Mouse (Mus musculus): ENCODE measurements around the gene Art3. TPM values are rescaled to one million over a fixed set of nuclear protein-coding genes. Genes with fewer than 3 reads are reported as not detected.

Art3 gene
- polyA plus RNA-seq, 1 experiment, result not detected

DNA sequence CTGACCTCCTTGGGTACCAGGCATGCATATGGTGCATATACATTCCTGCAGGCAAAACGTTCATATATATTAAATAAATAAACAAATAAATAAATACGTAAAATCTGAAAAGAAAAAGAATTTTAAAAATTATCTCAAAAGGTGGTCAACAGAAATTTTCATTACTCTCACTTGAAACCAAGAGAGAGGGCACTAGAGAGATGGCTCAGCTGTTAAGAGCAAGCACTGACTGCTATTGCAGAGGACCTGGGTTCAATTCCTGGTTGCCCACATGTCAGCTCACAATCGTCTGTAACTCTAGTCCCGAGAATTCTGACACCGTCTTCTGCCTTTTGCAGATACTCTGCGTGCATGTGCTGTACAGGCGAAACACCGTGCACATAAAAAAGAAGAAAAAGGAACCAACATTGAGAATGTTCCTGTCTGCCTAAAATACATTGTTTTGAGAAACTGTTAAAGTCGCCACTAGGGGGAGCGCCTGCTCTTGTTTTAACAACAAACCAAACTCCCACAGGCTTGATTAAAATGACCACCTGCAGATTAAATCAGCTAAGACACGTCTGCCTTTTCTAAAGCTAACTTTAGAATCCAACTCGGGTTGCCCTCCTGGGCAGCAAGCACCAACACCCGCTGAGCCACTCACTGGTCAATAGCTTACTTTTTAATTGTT, 19.4 kb upstream of the Art3 start:
- Histone ChIP-seq H3K4me3 (replicated peaks) (peak overlapping the region; percentile 80), H3K4me1 (peaks cover 60% of the 10 kb centered on the region), H3K9me3 (no peaks in the 10 kb centered on the region), H3K36me3 (replicated peaks; ENCODE audit: low read length) (peaks cover 4% of the 10 kb centered on the region), H3K27me3 (replicated peaks) (no peaks in the 10 kb centered on the region)
- TF ChIP-seq GATA1 (IDR thresholded peaks at IDR 0.05; ENCODE audit: borderline replicate concordance, low read length), result no peak
- no peak for TF ChIP-seq FLI1 (IDR thresholded peaks at IDR 0.05; ENCODE audit: low read length)

DNA sequence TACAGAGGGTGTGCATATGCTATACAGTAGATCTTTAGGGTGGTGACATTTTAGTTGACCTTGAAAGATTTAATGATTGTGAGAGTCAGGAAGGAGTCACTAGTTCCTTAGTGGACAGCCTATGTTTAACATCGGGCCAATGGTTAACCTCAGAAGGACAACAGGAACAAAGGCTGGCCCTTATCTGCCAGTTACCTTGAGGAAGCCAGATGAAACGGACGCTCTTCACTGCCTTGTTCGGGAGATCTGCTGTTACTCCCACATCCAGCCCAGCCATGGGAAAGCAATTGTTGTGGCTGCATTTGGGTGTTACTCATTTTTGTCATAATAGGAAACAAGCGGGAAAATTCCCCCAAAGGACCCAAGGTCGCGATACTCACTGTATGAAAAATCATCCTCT, 17.9 kb upstream of the Art3 start:
- Histone ChIP-seq H3K4me3 (replicated peaks) (no peak overlapping the region), H3K9me3 (no peaks in the 10 kb centered on the region), H3K27me3 (replicated peaks) (no peaks in the 10 kb centered on the region), H3K36me3 (replicated peaks; ENCODE audit: low read length) (no peaks in the 10 kb centered on the region), H3K4me1 (peaks cover 44% of the 10 kb centered on the region)
- TF ChIP-seq FLI1 (IDR thresholded peaks at IDR 0.05; ENCODE audit: low read length) (no peak), GATA1 (IDR thresholded peaks at IDR 0.05; ENCODE audit: borderline replicate concordance, low read length) (no peak)

DNA sequence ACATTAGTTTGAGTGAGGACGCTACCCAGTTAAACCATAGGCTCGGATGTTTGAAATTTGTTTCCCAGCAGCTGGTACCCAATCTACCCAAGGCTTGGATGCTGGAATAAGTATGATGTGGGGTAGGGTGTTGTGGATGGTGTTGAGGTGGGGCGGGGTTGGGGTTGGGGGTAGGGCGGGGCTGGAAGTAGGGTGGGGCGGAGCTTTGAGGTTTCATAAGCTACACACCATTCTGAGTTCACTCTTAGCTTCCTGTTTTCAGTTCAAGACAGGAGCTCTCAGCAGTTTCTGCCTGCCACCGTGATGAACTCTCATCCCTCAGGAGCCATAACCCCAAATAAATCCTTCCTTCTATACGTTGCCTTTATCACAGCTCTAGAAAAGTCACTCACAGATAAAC, 13.5 kb upstream of the Art3 start:
- no peaks in the 10 kb centered on the region for H3K9me3 ChIP-seq
- peaks cover 20% of the 10 kb centered on the region for H3K4me1 ChIP-seq
- TF ChIP-seq GATA1 (IDR thresholded peaks at IDR 0.05; ENCODE audit: borderline replicate concordance, low read length) (no peak), FLI1 (IDR thresholded peaks at IDR 0.05; ENCODE audit: low read length) (no peak)
- peaks cover 7% of the 10 kb centered on the region for H3K27me3 ChIP-seq (replicated peaks)
- H3K36me3 ChIP-seq (replicated peaks; ENCODE audit: low read length), result no peaks in the 10 kb centered on the region
- H3K4me3 ChIP-seq (replicated peaks), result no peak overlapping the region

DNA sequence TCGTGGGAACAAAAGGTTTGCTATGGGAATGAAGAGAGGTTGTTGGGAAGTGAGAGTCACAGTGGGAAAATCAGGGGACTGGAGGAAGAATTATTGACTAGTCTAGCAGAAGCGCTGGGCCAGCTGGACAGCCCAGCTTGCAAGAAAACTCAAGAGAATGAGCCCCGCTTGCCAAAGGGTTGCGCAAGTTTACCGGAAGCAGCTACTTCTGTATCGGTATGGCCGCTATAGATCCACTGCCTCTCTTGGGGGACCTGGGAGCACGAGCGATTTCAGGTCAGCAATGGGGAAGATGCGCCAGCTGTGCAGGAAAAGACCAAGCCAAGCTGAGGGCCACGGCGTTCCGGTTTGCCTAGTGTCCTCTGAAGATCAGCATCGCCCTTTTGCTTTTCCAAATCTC, 13.0 kb upstream of the Art3 start:
- no peaks in the 10 kb centered on the region for H3K9me3 ChIP-seq
- H3K36me3 ChIP-seq (replicated peaks; ENCODE audit: low read length), result no peaks in the 10 kb centered on the region
- no peak for TF ChIP-seq FLI1 (IDR thresholded peaks at IDR 0.05; ENCODE audit: low read length)
- no peak for TF ChIP-seq GATA1 (IDR thresholded peaks at IDR 0.05; ENCODE audit: borderline replicate concordance, low read length)
- no peak overlapping the region for H3K4me3 ChIP-seq (replicated peaks)
- H3K27me3 ChIP-seq (replicated peaks), result peaks cover 9% of the 10 kb centered on the region
- H3K4me1 ChIP-seq, result peaks cover 15% of the 10 kb centered on the region

DNA sequence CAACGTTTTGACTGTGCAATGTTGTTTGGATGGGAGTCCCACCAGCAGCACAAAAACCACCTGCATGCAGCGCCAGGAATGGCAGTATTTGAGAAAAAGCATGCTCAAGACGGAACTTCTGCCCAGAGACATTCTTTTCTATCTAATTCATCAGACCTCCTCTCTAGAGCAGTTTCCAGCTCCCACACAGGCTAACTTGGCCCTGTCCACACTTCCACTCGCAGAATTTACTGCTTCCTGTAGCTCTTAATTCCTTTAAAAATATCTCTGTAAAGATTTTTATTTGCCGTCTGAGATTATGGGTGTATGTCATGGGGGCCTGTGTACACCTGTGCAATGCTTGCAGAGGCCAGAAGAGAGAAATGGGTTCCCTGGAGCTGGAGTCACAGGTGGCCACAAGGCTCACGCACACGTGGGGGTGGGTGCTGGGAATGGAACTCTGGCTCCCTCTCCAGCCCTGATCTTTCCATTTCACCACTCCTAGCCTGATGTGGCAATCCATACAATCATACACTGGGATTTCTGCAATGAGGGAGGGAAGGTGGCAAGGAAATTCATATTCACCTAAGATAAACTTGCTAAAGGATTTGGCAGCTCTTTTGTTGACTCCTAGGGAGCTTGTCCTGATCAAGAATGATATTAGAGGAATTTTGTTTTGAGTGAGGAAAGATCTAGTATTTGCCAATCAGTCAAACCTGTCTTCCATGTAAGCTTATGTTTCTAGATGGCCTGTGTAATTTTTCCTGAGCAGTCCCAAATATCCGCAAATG, 9.8 kb upstream of the Art3 start:
- no peaks in the 10 kb centered on the region for H3K4me1 ChIP-seq
- H3K36me3 ChIP-seq (replicated peaks; ENCODE audit: low read length), result no peaks in the 10 kb centered on the region
- no peaks in the 10 kb centered on the region for H3K9me3 ChIP-seq
- no peak overlapping the region for H3K4me3 ChIP-seq (replicated peaks)
- peaks cover 21% of the 10 kb centered on the region for H3K27me3 ChIP-seq (replicated peaks)
- TF ChIP-seq FLI1 (IDR thresholded peaks at IDR 0.05; ENCODE audit: low read length) (no peak), GATA1 (IDR thresholded peaks at IDR 0.05; ENCODE audit: borderline replicate concordance, low read length) (no peak)

DNA sequence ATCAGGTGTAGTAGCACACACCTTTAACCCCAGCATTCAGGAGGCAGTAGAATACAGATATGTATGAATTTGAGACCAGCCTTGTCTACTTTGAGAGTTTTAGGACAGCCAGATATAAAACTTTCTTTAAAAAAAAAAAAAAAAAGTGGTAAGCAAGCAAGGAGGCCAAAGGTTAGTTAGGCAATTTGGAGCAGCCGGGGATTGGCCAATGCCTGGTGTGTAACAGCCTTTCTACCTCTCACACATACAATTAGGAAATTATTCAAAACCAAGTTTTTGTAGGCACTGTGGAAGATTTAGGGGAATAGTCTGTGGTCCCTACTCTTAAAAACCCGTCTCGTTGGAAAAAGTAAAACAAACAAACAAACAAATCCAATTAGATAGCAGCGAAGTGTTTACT, 9.0 kb upstream of the Art3 start:
- H3K9me3 ChIP-seq, result no peaks in the 10 kb centered on the region
- H3K4me1 ChIP-seq, result peaks cover 5% of the 10 kb centered on the region
- H3K27me3 ChIP-seq (replicated peaks), result peaks cover 27% of the 10 kb centered on the region
- H3K36me3 ChIP-seq (replicated peaks; ENCODE audit: low read length), result no peaks in the 10 kb centered on the region
- no peak overlapping the region for H3K4me3 ChIP-seq (replicated peaks)
- TF ChIP-seq FLI1 (IDR thresholded peaks at IDR 0.05; ENCODE audit: low read length) (no peak), GATA1 (IDR thresholded peaks at IDR 0.05; ENCODE audit: borderline replicate concordance, low read length) (no peak)

DNA sequence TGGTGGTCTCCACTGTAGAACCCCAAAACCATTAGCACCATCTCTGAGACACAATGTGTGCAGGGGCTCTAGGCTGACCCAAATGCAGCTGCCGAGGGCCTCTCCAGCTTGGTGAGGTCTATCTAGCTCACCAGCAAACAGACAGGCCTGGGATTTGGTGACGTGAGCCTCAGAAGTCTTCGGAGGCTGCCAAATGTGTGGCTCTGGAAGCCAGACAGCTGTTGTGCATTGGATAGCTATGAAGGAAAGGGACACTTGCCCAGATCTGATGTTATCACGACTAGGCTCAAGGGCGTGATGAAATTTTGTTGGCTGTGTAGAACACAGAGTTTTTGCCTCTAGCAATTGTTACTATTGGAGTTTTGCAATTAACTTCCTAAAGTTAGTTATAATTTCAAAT, 8.4 kb upstream of the Art3 start:
- Histone ChIP-seq H3K9me3 (no peaks in the 10 kb centered on the region), H3K4me3 (replicated peaks) (no peak overlapping the region), H3K36me3 (replicated peaks; ENCODE audit: low read length) (no peaks in the 10 kb centered on the region), H3K27me3 (replicated peaks) (peaks cover 33% of the 10 kb centered on the region), H3K4me1 (peaks cover 5% of the 10 kb centered on the region)
- no peak for TF ChIP-seq FLI1 (IDR thresholded peaks at IDR 0.05; ENCODE audit: low read length)
- TF ChIP-seq GATA1 (IDR thresholded peaks at IDR 0.05; ENCODE audit: borderline replicate concordance, low read length), result no peak

DNA sequence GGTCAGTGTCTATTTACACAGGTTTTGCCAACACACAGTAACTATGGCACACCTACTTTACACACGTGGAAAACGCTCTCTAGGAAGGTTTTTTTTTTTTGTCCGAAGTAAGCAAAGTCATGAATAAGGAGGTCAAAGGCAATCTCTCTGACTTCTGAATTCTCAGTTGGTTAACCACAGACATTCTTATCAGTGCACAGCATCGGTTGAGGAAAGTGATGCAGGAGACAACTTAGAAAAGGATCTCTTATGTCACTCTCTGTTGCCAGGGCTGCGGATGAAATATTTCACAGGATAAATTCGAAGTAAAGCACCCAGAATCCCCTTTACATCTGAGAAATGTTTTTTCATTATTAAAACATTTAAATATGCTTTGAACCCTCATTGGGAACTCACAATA, 4.3 kb upstream of the Art3 start:
- H3K36me3 ChIP-seq (replicated peaks; ENCODE audit: low read length), result no peaks in the 10 kb centered on the region
- H3K4me1 ChIP-seq, result peaks cover 9% of the 10 kb centered on the region
- TF ChIP-seq GATA1 (IDR thresholded peaks at IDR 0.05; ENCODE audit: borderline replicate concordance, low read length), result no peak
- no peak for TF ChIP-seq FLI1 (IDR thresholded peaks at IDR 0.05; ENCODE audit: low read length)
- no peak overlapping the region for H3K4me3 ChIP-seq (replicated peaks)
- H3K9me3 ChIP-seq, result no peaks in the 10 kb centered on the region
- H3K27me3 ChIP-seq (replicated peaks), result peaks cover 40% of the 10 kb centered on the region

DNA sequence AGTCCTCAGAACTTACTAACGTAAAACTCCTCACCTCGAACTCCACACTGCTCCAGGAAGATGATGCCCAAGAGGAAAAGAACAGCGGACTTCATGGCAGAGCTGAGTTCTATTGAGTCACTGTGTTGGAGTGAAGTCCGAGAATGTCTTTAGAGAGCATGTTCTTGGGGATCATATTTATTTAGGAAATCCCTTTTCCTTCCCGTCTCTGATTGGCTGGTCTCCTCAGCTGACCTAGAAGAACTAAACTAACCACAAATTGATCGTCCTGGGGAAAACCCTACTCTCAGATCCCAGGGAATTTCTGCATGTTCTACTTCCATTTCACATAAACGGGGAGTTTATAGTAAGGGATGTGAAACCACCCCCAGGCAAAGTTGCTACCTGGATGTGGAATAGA, 3.7 kb upstream of the Art3 start, which contains the start of gene Cxcl9:
Gene Cxcl9, minus strand, starts transcription at position 151 of the 400 bp plus-strand sequence.
- peaks cover 11% of the 10 kb centered on the region for H3K4me1 ChIP-seq
- H3K27me3 ChIP-seq (replicated peaks), result peaks cover 40% of the 10 kb centered on the region
- H3K4me3 ChIP-seq (replicated peaks), result no peak within 1 kb of the TSS
- TF ChIP-seq GATA1 (IDR thresholded peaks at IDR 0.05; ENCODE audit: borderline replicate concordance, low read length) (no peak), FLI1 (IDR thresholded peaks at IDR 0.05; ENCODE audit: low read length) (no peak)
- H3K36me3 ChIP-seq (replicated peaks; ENCODE audit: low read length), result no peaks in the 10 kb centered on the region
- H3K9me3 ChIP-seq, result no peaks in the 10 kb centered on the region

DNA sequence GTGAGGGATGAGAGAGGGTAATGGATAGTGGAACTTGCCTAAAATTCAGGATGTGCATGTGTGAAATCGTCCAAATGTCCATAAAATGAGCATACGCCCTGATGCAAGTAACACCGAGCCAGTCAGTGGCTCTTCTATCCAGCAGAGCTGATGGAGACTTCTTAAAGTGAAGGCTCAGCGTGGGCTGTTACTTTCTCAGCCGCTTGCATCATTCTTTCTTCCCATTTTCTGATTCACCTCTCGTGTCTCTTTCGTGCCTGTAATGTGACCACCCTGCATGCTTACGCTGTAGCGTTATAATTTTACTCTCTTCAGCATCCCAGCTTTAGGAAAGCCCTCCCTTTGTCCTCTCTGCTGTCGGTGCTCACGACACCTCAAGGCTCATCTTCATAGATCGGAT, 505 bp upstream of the Art3 start:
- H3K36me3 ChIP-seq (replicated peaks; ENCODE audit: low read length), result no peaks in the 10 kb centered on the region
- TF ChIP-seq GATA1 (IDR thresholded peaks at IDR 0.05; ENCODE audit: borderline replicate concordance, low read length) (no peak), FLI1 (IDR thresholded peaks at IDR 0.05; ENCODE audit: low read length) (no peak)
- peaks cover 11% of the 10 kb centered on the region for H3K4me1 ChIP-seq
- peaks cover 30% of the 10 kb centered on the region for H3K27me3 ChIP-seq (replicated peaks)
- no peak overlapping the region for H3K4me3 ChIP-seq (replicated peaks)
- no peaks in the 10 kb centered on the region for H3K9me3 ChIP-seq
